Mouse (Mus musculus): Measurements from ENCODE around the gene Fcgr4.

Fcgr4 gene

GRCm38 (mm10) chr1:171016676-171017356 lies 1.9 kb upstream of the Fcgr4 start:
- no peak for DNase-seq

GRCm38 (mm10) chr1:171017468-171018158 lies 1.1 kb upstream of the Fcgr4 start:
- no peak for DNase-seq

GRCm38 (mm10) chr1:171019311-171019950 lies 711 bp downstream of the Fcgr4 start:
- no peak for DNase-seq

- DNase-seq: no peak
Measured at GRCm38 (mm10) chr1:171031752-171032151, 13.0 kb downstream of the Fcgr4 start.

GRCm38 (mm10) chr1:171032691-171033090 lies 14.0 kb downstream of the Fcgr4 start:
- DNase-seq: peak; percentile 64 to 66

GRCm38 (mm10) chr1:171033196-171033595 lies 14.5 kb downstream of the Fcgr4 start:
- DNase-seq: peak; percentile 44 to 62

GRCm38 (mm10) chr1:171033756-171034155 lies 15.0 kb downstream of the Fcgr4 start:
- peak; percentile 94 to 96 for DNase-seq

- no peak for DNase-seq
Measured at GRCm38 (mm10) chr1:171034201-171034600, 15.5 kb downstream of the Fcgr4 start.

- no peak for DNase-seq
Measured at GRCm38 (mm10) chr1:171035611-171036010, 16.9 kb downstream of the Fcgr4 start.

GRCm38 (mm10) chr1:171036550-171037324 lies 18.0 kb downstream of the Fcgr4 start:
- DNase-seq: peak; percentile 87 to 90

- peak; percentile 89 to 92 for DNase-seq
Measured at GRCm38 (mm10) chr1:171037861-171038721, 19.4 kb downstream of the Fcgr4 start.

- no peak for DNase-seq
Measured at GRCm38 (mm10) chr1:171039135-171039534, 20.4 kb downstream of the Fcgr4 start.

- DNase-seq: no peak
Measured at GRCm38 (mm10) chr1:171039880-171040279, 21.2 kb downstream of the Fcgr4 start.

- DNase-seq: no peak
Measured at GRCm38 (mm10) chr1:171043594-171044153, 25.0 kb downstream of the Fcgr4 start.

GRCm38 (mm10) chr1:171044365-171045078 lies 25.8 kb downstream of the Fcgr4 start:
- DNase-seq: peak; percentile 91 to 94

GRCm38 (mm10) chr1:171045079-171045465 lies 26.4 kb downstream of the Fcgr4 start:
- DNase-seq: no peak

- DNase-seq: no peak
Measured at GRCm38 (mm10) chr1:171046501-171046900, 27.8 kb downstream of the Fcgr4 start.

GRCm38 (mm10) chr1:171049263-171049662 lies 30.5 kb downstream of the Fcgr4 start:
- DNase-seq: no peak

- no peak for DNase-seq
Measured at GRCm38 (mm10) chr1:171050774-171051173, 32.1 kb downstream of the Fcgr4 start.

- DNase-seq: no peak
Measured at GRCm38 (mm10) chr1:171053305-171053704, 34.6 kb downstream of the Fcgr4 start.

GRCm38 (mm10) chr1:171057253-171057652 lies 38.5 kb downstream of the Fcgr4 start:
- DNase-seq: peak in 1 of 2 experiments; percentile 27
